In the genomic region with DNA sequence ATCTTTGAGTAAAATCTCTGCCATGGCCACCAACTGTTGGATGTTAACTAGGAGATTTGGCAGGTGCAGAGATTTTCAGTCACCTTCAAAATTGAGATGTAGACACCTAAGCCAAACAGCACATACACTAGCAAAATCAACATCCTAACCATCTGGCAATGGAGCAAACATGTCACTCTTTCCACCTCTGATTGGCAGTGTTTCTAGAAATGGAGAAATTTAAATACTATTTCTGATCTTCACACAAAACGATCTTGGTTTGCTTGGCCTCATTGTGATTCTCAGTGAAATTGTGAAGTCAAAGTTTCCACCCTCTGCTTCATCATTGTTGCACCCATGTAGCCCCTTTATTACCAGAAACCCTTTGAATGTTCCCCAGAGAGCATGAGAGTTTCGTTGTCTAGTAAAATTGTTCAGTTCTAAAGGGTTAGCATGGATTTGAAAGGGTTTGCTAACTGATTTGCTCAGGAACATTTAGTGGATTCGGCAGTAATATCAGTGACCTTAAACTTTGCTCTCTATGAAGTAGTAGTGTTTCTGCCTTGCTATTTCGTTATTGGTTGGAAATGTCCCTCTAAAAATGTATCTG, we compare ENCODE assay signal across 19 mouse cellular contexts.
"Had no signal": no experiment of that assay in that cellular context is flagged by ENCODE, and none has a peak within 500 bp of the region (broad histone marks: within the 10 kb centered on the region; RNA-seq: fewer than 3 reads in every experiment).

No protein-coding gene starts in this region.

- H3K4me3 ChIP-seq: midbrain, embryonic 10.5 days; midbrain, embryonic 12.5 days; myocyte; neural tube, embryonic 13.5 days; neural tube, embryonic 15.5 days had no signal

- H3K36me3 ChIP-seq: midbrain, embryonic 10.5 days; midbrain, embryonic 12.5 days; neural tube, embryonic 13.5 days; neural tube, embryonic 15.5 days had no signal

- ATAC-seq: midbrain, embryonic 16.5 days had no signal

- H3K27ac ChIP-seq: midbrain, embryonic 10.5 days; midbrain, embryonic 12.5 days; neural tube, embryonic 13.5 days; neural tube, embryonic 15.5 days had no signal

- H3K9me3 ChIP-seq: midbrain, embryonic 10.5 days; midbrain, embryonic 12.5 days; neural tube, embryonic 13.5 days; neural tube, embryonic 15.5 days had no signal

- H3K27me3 ChIP-seq: midbrain, embryonic 12.5 days; neural tube, embryonic 13.5 days; neural tube, embryonic 15.5 days had no signal

- H3K9ac ChIP-seq: lung, embryonic 14.5 days; midbrain, embryonic 12.5 days; neural tube, embryonic 13.5 days; neural tube, embryonic 15.5 days had no signal

- H3K4me1 ChIP-seq: midbrain, embryonic 10.5 days; midbrain, embryonic 12.5 days; neural tube, embryonic 15.5 days had no signal

- DNase-seq: lung, adult 18-20 months; lung, embryonic 14.5 days; lung, postnatal 10 days; lung, postnatal 4 days; midbrain, embryonic 14.5 days; retina, postnatal 1 day; right cerebral cortex, adult 18-20 months; right cerebral cortex, postnatal 25 days; right cerebral cortex, postnatal 4 days; spleen, adult 18-20 months; thymus, adult 18-20 months; thymus, postnatal 14 days; thymus, postnatal 36 days had no signal

- H3K4me2 ChIP-seq: lung, embryonic 14.5 days; midbrain, embryonic 12.5 days; neural tube, embryonic 13.5 days; neural tube, embryonic 15.5 days had no signal
